Mouse (Mus musculus): Measurements from ENCODE around the gene Inip. TPM values are rescaled to one million over a fixed set of nuclear protein-coding genes. Genes with fewer than 3 reads are reported as not detected.

Inip gene
- polyA plus RNA-seq, 1 experiment from 2014 or later = 40.2 TPM

- peak overlapping the region in 1 of 2 experiments; percentile 33; a peak in 1 of 4 replicates for H3K27ac ChIP-seq (replicated peaks in 1 of 2; ENCODE audit: control insufficient read depth in 1 of 2, insufficient read depth in 1 of 2, low read depth in 2 of 2, low read length in 2 of 2)
- H3K4me2 ChIP-seq (ENCODE audit: low read length) = peak overlapping the region; percentile 24
- peak; percentile 49; the same call in 1 of the 2 replicates for ATAC-seq (ENCODE audit: insufficient number of reproducible peaks, insufficient read depth, low FRiP score, low read depth)
- H3K36me3 ChIP-seq (ENCODE audit: control insufficient read depth, insufficient read depth, low read length) = no peaks in the 10 kb centered on the region
- H3K4me3 ChIP-seq (ENCODE audit: control insufficient read depth in 1 of 2, insufficient read depth in 1 of 2, low read depth in 1 of 2, low read length in 2 of 2) = no peak overlapping the region
- 39% methylated on average over 12 of the region's 12 CpGs for WGBS
- H3K9me3 ChIP-seq (ENCODE audit: control insufficient read depth, low read length) = no peaks in the 10 kb centered on the region
- H3K27me3 ChIP-seq (ENCODE audit: control insufficient read depth, insufficient read depth, low read length) = no peaks in the 10 kb centered on the region
- peaks cover 32 to 57% of the 10 kb centered on the region in 2 experiments for H3K4me1 ChIP-seq (ENCODE audit: control insufficient read depth in 2 of 2, insufficient read depth in 2 of 2, low read length in 2 of 2)
- H3K9ac ChIP-seq (ENCODE audit: low read length) = no peak overlapping the region
These were observed 18.2 kb upstream of the Inip start for GRCm38 (mm10) chr4:59819477-59820022.

GRCm38 (mm10) chr4:59819054-59819472 lies 17.7 kb upstream of the Inip start:
- no peak overlapping the region for H3K9ac ChIP-seq (ENCODE audit: low read length)
- peak overlapping the region; percentile 24; the same call in 1 of the 2 replicates for H3K4me2 ChIP-seq (ENCODE audit: low read length)
- H3K4me1 ChIP-seq (ENCODE audit: control insufficient read depth in 2 of 2, insufficient read depth in 2 of 2, low read length in 2 of 2) = peaks cover 37 to 61% of the 10 kb centered on the region in 2 experiments
- no peak overlapping the region for H3K4me3 ChIP-seq (ENCODE audit: control insufficient read depth in 1 of 2, insufficient read depth in 1 of 2, low read depth in 1 of 2, low read length in 2 of 2)
- no peaks in the 10 kb centered on the region for H3K9me3 ChIP-seq (ENCODE audit: control insufficient read depth, low read length)
- H3K27ac ChIP-seq (replicated peaks in 1 of 2; ENCODE audit: control insufficient read depth in 1 of 2, insufficient read depth in 1 of 2, low read depth in 2 of 2, low read length in 2 of 2) = peak overlapping the region; percentile 29 to 33; a peak in 1 of 4 replicates
- no peaks in the 10 kb centered on the region for H3K36me3 ChIP-seq (ENCODE audit: control insufficient read depth, insufficient read depth, low read length)
- H3K27me3 ChIP-seq (ENCODE audit: control insufficient read depth, insufficient read depth, low read length) = no peaks in the 10 kb centered on the region
- ATAC-seq (ENCODE audit: insufficient number of reproducible peaks, insufficient read depth, low FRiP score, low read depth) = no peak
- WGBS = 60% methylated on average over 7 of the region's 7 CpGs

DNA sequence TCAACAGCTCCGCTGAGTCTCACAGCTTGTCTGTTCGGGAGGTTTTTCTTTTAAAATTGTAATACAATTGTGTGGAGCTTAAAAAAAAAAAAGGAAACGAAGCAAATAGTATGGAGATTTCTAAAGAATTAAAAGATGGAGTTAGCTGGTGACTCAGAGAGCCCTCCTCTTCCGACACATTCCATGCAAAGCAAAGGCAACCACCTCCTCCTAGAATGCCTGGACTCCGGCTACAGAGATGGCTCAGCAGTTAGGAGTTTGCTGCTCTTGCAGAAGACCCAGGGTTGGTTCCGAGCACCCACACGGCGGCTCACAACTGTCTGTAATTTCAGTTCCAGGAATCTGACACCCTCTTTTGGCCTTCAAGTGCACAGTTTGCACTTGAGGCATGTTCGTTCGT lies 17.1 kb upstream of the Inip start:
- Histone ChIP-seq H3K9me3 (ENCODE audit: control insufficient read depth, low read length) (no peaks in the 10 kb centered on the region), H3K4me3 (ENCODE audit: control insufficient read depth in 1 of 2, insufficient read depth in 1 of 2, low read depth in 1 of 2, low read length in 2 of 2) (no peak overlapping the region), H3K4me1 (ENCODE audit: control insufficient read depth in 2 of 2, insufficient read depth in 2 of 2, low read length in 2 of 2) (peaks cover 37 to 64% of the 10 kb centered on the region in 2 experiments), H3K27me3 (ENCODE audit: control insufficient read depth, insufficient read depth, low read length) (no peaks in the 10 kb centered on the region), H3K4me2 (ENCODE audit: low read length) (no peak overlapping the region), H3K27ac (replicated peaks in 1 of 2; ENCODE audit: control insufficient read depth in 1 of 2, insufficient read depth in 1 of 2, low read depth in 2 of 2, low read length in 2 of 2) (no peak overlapping the region), H3K36me3 (ENCODE audit: control insufficient read depth, insufficient read depth, low read length) (no peaks in the 10 kb centered on the region), H3K9ac (ENCODE audit: low read length) (no peak overlapping the region)
- no peak for ATAC-seq (ENCODE audit: insufficient number of reproducible peaks, insufficient read depth, low FRiP score, low read depth)
- WGBS = 74% methylated on average over 10 of the region's 10 CpGs

DNA sequence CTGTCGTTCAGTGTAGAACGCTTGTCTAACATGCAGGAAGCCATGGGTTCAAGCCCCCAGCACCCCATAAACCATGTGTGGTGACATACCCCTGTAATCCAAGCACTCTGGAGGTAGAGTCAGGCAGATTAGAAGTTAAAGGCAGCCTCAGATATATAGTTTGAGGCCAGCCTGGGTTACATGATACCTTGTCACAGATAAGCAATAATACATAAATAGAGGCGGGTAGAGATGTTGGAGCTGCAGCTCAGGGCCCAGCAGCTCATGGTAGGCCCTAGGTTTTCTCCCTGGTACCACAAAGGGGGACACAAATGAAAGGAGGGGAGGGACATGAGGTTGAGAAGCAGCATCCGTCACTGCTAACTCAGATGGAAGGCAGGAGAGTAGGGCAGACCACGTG lies 16.4 kb upstream of the Inip start:
- H3K4me3 ChIP-seq (ENCODE audit: control insufficient read depth in 1 of 2, insufficient read depth in 1 of 2, low read depth in 1 of 2, low read length in 2 of 2) = no peak overlapping the region
- no peak for ATAC-seq (ENCODE audit: insufficient number of reproducible peaks, insufficient read depth, low FRiP score, low read depth)
- H3K9me3 ChIP-seq (ENCODE audit: control insufficient read depth, low read length) = no peaks in the 10 kb centered on the region
- no peaks in the 10 kb centered on the region for H3K36me3 ChIP-seq (ENCODE audit: control insufficient read depth, insufficient read depth, low read length)
- no peak overlapping the region for H3K4me2 ChIP-seq (ENCODE audit: low read length)
- H3K4me1 ChIP-seq (ENCODE audit: control insufficient read depth in 2 of 2, insufficient read depth in 2 of 2, low read length in 2 of 2) = peaks cover 33 to 58% of the 10 kb centered on the region in 2 experiments
- H3K9ac ChIP-seq (ENCODE audit: low read length) = no peak overlapping the region
- H3K27ac ChIP-seq (replicated peaks in 1 of 2; ENCODE audit: control insufficient read depth in 1 of 2, insufficient read depth in 1 of 2, low read depth in 2 of 2, low read length in 2 of 2) = no peak overlapping the region
- 62% methylated on average over 5 of the region's 5 CpGs for WGBS
- no peaks in the 10 kb centered on the region for H3K27me3 ChIP-seq (ENCODE audit: control insufficient read depth, insufficient read depth, low read length)

DNA sequence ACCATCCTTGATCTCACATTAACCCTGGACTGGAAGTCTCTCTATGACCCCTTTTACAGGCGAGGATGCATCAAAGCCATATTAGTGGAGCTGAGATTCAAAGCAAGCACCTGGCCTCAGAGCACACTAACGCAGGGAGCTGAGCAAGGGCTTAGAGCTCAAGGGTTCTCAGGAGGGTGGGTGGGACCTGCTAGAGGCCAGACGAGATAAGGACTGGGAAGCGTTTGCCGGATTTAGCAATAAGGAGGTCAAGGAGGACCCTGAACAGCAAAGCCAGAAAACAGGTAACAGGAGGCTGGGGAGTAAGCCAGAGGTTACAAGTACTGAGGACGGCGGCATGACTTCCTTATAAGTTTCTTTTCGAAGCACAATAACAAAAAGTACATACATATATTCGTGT lies 15.1 kb upstream of the Inip start:
- H3K9ac ChIP-seq (ENCODE audit: low read length) = no peak overlapping the region
- 40% methylated on average over 9 of the region's 9 CpGs for WGBS
- no peak overlapping the region for H3K4me2 ChIP-seq (ENCODE audit: low read length)
- no peaks in the 10 kb centered on the region for H3K27me3 ChIP-seq (ENCODE audit: control insufficient read depth, insufficient read depth, low read length)
- H3K36me3 ChIP-seq (ENCODE audit: control insufficient read depth, insufficient read depth, low read length) = no peaks in the 10 kb centered on the region
- no peak for ATAC-seq (ENCODE audit: insufficient number of reproducible peaks, insufficient read depth, low FRiP score, low read depth)
- H3K9me3 ChIP-seq (ENCODE audit: control insufficient read depth, low read length) = no peaks in the 10 kb centered on the region
- H3K27ac ChIP-seq (replicated peaks in 1 of 2; ENCODE audit: control insufficient read depth in 1 of 2, insufficient read depth in 1 of 2, low read depth in 2 of 2, low read length in 2 of 2) = no peak overlapping the region
- peaks cover 33 to 58% of the 10 kb centered on the region in 2 experiments for H3K4me1 ChIP-seq (ENCODE audit: control insufficient read depth in 2 of 2, insufficient read depth in 2 of 2, low read length in 2 of 2)
- H3K4me3 ChIP-seq (ENCODE audit: control insufficient read depth in 1 of 2, insufficient read depth in 1 of 2, low read depth in 1 of 2, low read length in 2 of 2) = no peak overlapping the region

GRCm38 (mm10) chr4:59816016-59816415 lies 14.6 kb upstream of the Inip start:
- ATAC-seq (ENCODE audit: insufficient number of reproducible peaks, insufficient read depth, low FRiP score, low read depth) = no peak
- Histone ChIP-seq H3K4me3 (ENCODE audit: control insufficient read depth in 1 of 2, insufficient read depth in 1 of 2, low read depth in 1 of 2, low read length in 2 of 2) (no peak overlapping the region), H3K4me2 (ENCODE audit: low read length) (no peak overlapping the region), H3K27me3 (ENCODE audit: control insufficient read depth, insufficient read depth, low read length) (no peaks in the 10 kb centered on the region), H3K27ac (replicated peaks in 1 of 2; ENCODE audit: control insufficient read depth in 1 of 2, insufficient read depth in 1 of 2, low read depth in 2 of 2, low read length in 2 of 2) (no peak overlapping the region), H3K9ac (ENCODE audit: low read length) (no peak overlapping the region), H3K36me3 (ENCODE audit: control insufficient read depth, insufficient read depth, low read length) (no peaks in the 10 kb centered on the region), H3K4me1 (ENCODE audit: control insufficient read depth in 2 of 2, insufficient read depth in 2 of 2, low read length in 2 of 2) (peaks cover 33 to 58% of the 10 kb centered on the region in 2 experiments), H3K9me3 (ENCODE audit: control insufficient read depth, low read length) (no peaks in the 10 kb centered on the region)
- 52% methylated on average over 5 of the region's 5 CpGs for WGBS

GRCm38 (mm10) chr4:59815121-59815810 lies 13.9 kb upstream of the Inip start:
- Histone ChIP-seq H3K4me1 (ENCODE audit: control insufficient read depth in 2 of 2, insufficient read depth in 2 of 2, low read length in 2 of 2) (peaks cover 33 to 58% of the 10 kb centered on the region in 2 experiments), H3K4me2 (ENCODE audit: low read length) (no peak overlapping the region), H3K36me3 (ENCODE audit: control insufficient read depth, insufficient read depth, low read length) (no peaks in the 10 kb centered on the region), H3K27me3 (ENCODE audit: control insufficient read depth, insufficient read depth, low read length) (no peaks in the 10 kb centered on the region), H3K9me3 (ENCODE audit: control insufficient read depth, low read length) (no peaks in the 10 kb centered on the region), H3K4me3 (ENCODE audit: control insufficient read depth in 1 of 2, insufficient read depth in 1 of 2, low read depth in 1 of 2, low read length in 2 of 2) (no peak overlapping the region), H3K9ac (ENCODE audit: low read length) (no peak overlapping the region), H3K27ac (replicated peaks in 1 of 2; ENCODE audit: control insufficient read depth in 1 of 2, insufficient read depth in 1 of 2, low read depth in 2 of 2, low read length in 2 of 2) (peak overlapping the region in 1 of 2 experiments; percentile 2; a peak in 1 of 4 replicates)
- ATAC-seq (ENCODE audit: insufficient number of reproducible peaks, insufficient read depth, low FRiP score, low read depth) = no peak
- 56% methylated on average over 4 of the region's 4 CpGs for WGBS
